Mouse (Mus musculus) ES-Bruce4 (cell line): ENCODE data around the gene Mettl7b.

Experiments
- CTCF ChIP-seq: IDR thresholded peaks from one replicate; pipeline ENCODE4 v1.8.1; 2011; ENCODE audit warnings: low read depth, low read length
- POLR2A ChIP-seq: IDR thresholded peaks from one replicate; pipeline ENCODE4 v1.8.1; 2011; ENCODE audit warnings: low read length; ENCODE audit not compliant: insufficient read depth

- no peak for TF ChIP-seq POLR2A
- no peak for TF ChIP-seq CTCF
These were observed 5.1 kb upstream of the Mettl7b start for GRCm38 (mm10) chr10:128965871-128966270.
